Mouse (Mus musculus) adrenal gland, postnatal 10 days (tissue): ENCODE measurements around the gene Prg4. TPM values are rescaled to one million over a fixed set of nuclear protein-coding genes. Genes with fewer than 3 reads are reported as not detected.

Source experiments
- DNase-seq: peaks from one replicate; pipeline ENCODE4 v3.0.0; 2021; ENCODE audit warnings: mixed read lengths
- total RNA-seq, 2 experiments: library from RNA; stranded (reverse); gene quantifications; 2 replicates each; pipeline ENCODE4 v1.2.3; 2021

Gene Prg4
- total RNA-seq, 2 experiments from 2014 or later, result 7.0 to 9.9 TPM

DNA sequence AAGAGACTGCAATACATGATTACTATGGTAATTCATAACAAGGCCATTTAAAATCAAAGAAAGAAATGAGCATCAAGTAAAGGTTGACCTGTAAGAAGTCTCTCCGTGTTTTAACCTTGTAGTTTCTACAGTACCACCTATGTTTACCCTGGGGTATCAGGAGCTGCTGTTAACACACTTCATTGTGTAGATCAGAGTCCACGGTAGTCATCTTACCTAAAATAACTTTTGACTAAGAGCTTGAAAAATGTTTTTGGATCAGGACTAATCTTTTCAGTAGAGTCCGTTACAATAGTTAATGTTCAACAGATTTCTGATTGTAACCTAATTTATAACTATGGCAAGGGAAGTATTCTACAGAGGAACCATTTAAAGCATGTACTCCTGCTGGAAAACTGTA lies 61.4 kb downstream of the Prg4 start:
- no peak for DNase-seq

DNA sequence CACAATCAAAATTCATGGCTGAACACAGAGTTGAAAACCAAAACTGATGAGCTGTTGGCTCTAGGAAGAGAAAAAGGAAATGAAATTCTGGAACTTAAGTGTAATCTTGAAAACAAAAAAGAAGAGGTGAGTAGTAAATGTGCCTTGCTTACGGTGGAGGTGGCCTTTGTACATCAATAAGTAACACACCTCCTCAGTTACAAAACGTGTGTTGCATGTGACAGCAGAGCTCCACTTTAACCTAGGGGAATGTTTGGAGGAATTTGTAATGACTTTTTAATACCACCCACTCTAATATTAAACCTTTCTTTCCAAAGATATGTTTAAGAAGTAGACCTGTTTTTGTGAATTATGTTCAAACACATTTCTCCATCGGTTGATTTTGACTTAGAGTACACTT lies 62.1 kb downstream of the Prg4 start:
- no peak for DNase-seq

Other genes starting within 250 kb of the Prg4 start
- gene Pdc, start 146.7 kb downstream of the Prg4 start, total RNA-seq, result not detected
- 100 to 1,000 TPM; 103 to 121 TPM for gene Tpr, start 73.3 kb downstream of the Prg4 start, total RNA-seq
- 10 to 100 TPM; 34.1 to 36.4 TPM for gene Odr4, start 73.1 kb downstream of the Prg4 start, total RNA-seq